Mouse (Mus musculus): ENCODE measurements around the gene Il20ra. TPM values are rescaled to one million over a fixed set of nuclear protein-coding genes. Genes with fewer than 3 reads are reported as not detected.

Gene Il20ra
- polyA plus RNA-seq, 1 experiment from 2014 or later: 0.14 TPM

DNA sequence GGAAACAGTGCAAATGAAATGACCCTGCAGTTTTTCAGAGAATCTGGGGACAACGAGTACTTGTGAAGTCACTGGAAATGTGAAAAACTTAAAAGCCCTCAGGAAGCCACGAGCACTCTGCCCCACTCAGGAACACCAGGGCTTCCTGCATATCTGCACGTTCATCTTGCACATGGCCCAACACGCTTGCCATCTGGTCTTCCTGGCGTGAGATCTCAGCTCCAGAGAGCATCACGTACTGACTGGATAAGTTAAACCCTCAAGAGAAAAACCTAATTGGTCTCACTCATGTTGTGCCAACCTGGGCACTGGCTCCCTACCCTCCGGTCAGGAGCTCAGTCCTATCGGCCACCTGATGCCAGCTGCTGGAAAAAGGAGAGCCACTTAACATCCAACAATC lies 82.6 kb downstream of the Il20ra start:
- H3K27me3 ChIP-seq (replicated peaks; ENCODE audit: low read depth, poor library complexity, severe bottlenecking): no peaks in the 10 kb centered on the region
- WGBS: 87% methylated on average over 8 of the region's 8 CpGs
- H3K4me3 ChIP-seq: no peak overlapping the region
- DNase-seq (ENCODE audit: low spot score): no peak
- H3K4me1 ChIP-seq: no peaks in the 10 kb centered on the region
- peaks cover 2% of the 10 kb centered on the region for H3K9me3 ChIP-seq
- no peaks in the 10 kb centered on the region for H3K36me3 ChIP-seq (replicated peaks)
- H3K27ac ChIP-seq (replicated peaks): no peak overlapping the region

DNA sequence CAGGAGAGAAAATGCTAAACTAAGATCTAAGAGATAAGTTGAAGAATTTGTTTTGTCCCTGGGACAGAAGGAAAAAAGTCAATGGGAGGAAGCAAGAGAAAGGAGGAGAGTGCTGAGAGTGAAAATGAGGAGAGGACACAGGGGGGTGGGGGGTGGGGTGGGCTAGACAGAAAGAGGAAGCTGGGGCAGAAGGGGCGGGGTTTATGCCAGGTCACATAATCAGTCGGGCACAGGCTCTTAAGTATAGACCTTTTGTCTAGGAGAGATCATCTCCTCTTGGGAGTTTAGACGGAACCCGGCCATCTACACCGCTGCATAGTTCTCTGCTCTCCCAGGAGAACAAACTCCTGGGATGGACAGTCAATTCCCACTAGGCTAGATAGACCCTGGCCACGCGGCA lies 90.6 kb downstream of the Il20ra start:
- H3K27ac ChIP-seq (replicated peaks): no peak overlapping the region
- no peak overlapping the region for H3K4me3 ChIP-seq
- DNase-seq (ENCODE audit: low spot score): no peak
- WGBS: 89% methylated on average over 7 of the region's 7 CpGs
- no peaks in the 10 kb centered on the region for H3K4me1 ChIP-seq
- no peaks in the 10 kb centered on the region for H3K27me3 ChIP-seq (replicated peaks; ENCODE audit: low read depth, poor library complexity, severe bottlenecking)
- H3K9me3 ChIP-seq: peaks cover 2% of the 10 kb centered on the region
- H3K36me3 ChIP-seq (replicated peaks): no peaks in the 10 kb centered on the region

- 84% methylated on average over 7 of the region's 7 CpGs for WGBS
- Histone ChIP-seq H3K4me3 (no peak overlapping the region), H3K36me3 (replicated peaks) (no peaks in the 10 kb centered on the region), H3K27ac (replicated peaks) (no peak overlapping the region), H3K4me1 (no peaks in the 10 kb centered on the region), H3K9me3 (no peaks in the 10 kb centered on the region), H3K27me3 (replicated peaks; ENCODE audit: low read depth, poor library complexity, severe bottlenecking) (no peaks in the 10 kb centered on the region)
- no peak for DNase-seq (ENCODE audit: low spot score)
Measured at GRCm38 (mm10) chr10:19804763-19805162, 92.4 kb downstream of the Il20ra start.

Other genes starting within 250 kb of the Il20ra start
- 29.5 and 29.6 TPM in 2 replicates for gene Ifngr1, start 120.6 kb upstream of the Il20ra start, polyA plus RNA-seq (2016; fragmentation: Nextera tagmentation; extraction: Ambion mirVana)
- gene Il22ra2, start 90.6 kb upstream of the Il20ra start, polyA plus RNA-seq (2016; fragmentation: Nextera tagmentation; extraction: Ambion mirVana): not detected in 2 replicates
- 0.39 and 0.71 TPM in 2 replicates for gene Slc35d3, start 138.9 kb downstream of the Il20ra start, polyA plus RNA-seq (2016; fragmentation: Nextera tagmentation; extraction: Ambion mirVana)
- gene Pex7, start 195.1 kb downstream of the Il20ra start, polyA plus RNA-seq (2016; fragmentation: Nextera tagmentation; extraction: Ambion mirVana): 22.6 and 24.8 TPM in 2 replicates
- gene Map3k5, start 221.9 kb downstream of the Il20ra start, polyA plus RNA-seq (2016; fragmentation: Nextera tagmentation; extraction: Ambion mirVana): 0.86 and 1.4 TPM in 2 replicates

Measured in embryonic facial prominence, embryonic 10.5 days (tissue).